Mouse (Mus musculus) embryonic fibroblast, embryonic 13.5 days (primary cell): ENCODE measurements at regions not wholly inside any gene's neighbourhood (a gene's known extent, or its start where the extent isn't known, plus 50 kb on each side); places are given as distances from the start of the nearest gene placed in this dataset.
A peak's percentile ranks its signal among the peaks of the same experiment; 100 is the strongest.

Experiments
- H3K27ac ChIP-seq: 2 replicates; pipeline ENCODE4 v1.5.1; 2012; ENCODE audit warnings: low read length, control low read depth, inconsistent platforms; ENCODE audit not compliant: insufficient read depth
- H3K4me1 ChIP-seq: 2 replicates; pipeline ENCODE4 v1.6.1; 2011; ENCODE audit warnings: low read length; ENCODE audit not compliant: control insufficient read depth, insufficient read depth
- H3K4me3 ChIP-seq: 2 replicates; pipeline ENCODE4 v1.5.1; 2011; ENCODE audit warnings: mild to moderate bottlenecking, control low read depth, low read length; ENCODE audit not compliant: insufficient read depth
- CTCF ChIP-seq: IDR thresholded peaks from 2 replicates; pipeline ENCODE4 v1.5.1; 2011; ENCODE audit warnings: mild to moderate bottlenecking, control low read depth, low read length, moderate library complexity, borderline replicate concordance; ENCODE audit not compliant: insufficient read depth
- POLR2A ChIP-seq: IDR thresholded peaks from 2 replicates; pipeline ENCODE4 v1.6.1; 2011; ENCODE audit warnings: low read depth, mild to moderate bottlenecking, control low read depth, low read length, moderate library complexity

- H3K4me1 ChIP-seq: no peaks in the 10 kb centered on the region
- no peak for TF ChIP-seq CTCF
- no peak for TF ChIP-seq POLR2A
- no peak overlapping the region for H3K4me3 ChIP-seq
- no peak overlapping the region for H3K27ac ChIP-seq
These were observed 221.8 kb downstream of the Prex1 start for GRCm38 (mm10) chr2:166491861-166492260.

GRCm38 (mm10) chr2:166489041-166489872 lies 224.4 kb downstream of the Prex1 start:
- H3K4me1 ChIP-seq: no peaks in the 10 kb centered on the region
- TF ChIP-seq CTCF: no peak
- TF ChIP-seq POLR2A: no peak
- no peak overlapping the region for H3K4me3 ChIP-seq
- H3K27ac ChIP-seq: no peak overlapping the region

- Histone ChIP-seq H3K4me3 (no peak overlapping the region), H3K4me1 (peaks cover 6% of the 10 kb centered on the region), H3K27ac (no peak overlapping the region)
- no peak for TF ChIP-seq CTCF
These were observed 225.9 kb downstream of the Prex1 start for GRCm38 (mm10) chr2:166487688-166488087.

- H3K4me3 ChIP-seq: no peak overlapping the region
- H3K27ac ChIP-seq: no peak overlapping the region
- peaks cover 7% of the 10 kb centered on the region for H3K4me1 ChIP-seq
- TF ChIP-seq CTCF (no peak), POLR2A (no peak)
These were observed 227.8 kb downstream of the Prex1 start for GRCm38 (mm10) chr2:166485788-166486187.

GRCm38 (mm10) chr2:166485361-166485760 lies 228.3 kb downstream of the Prex1 start:
- H3K4me1 ChIP-seq: peaks cover 7% of the 10 kb centered on the region
- no peak overlapping the region for H3K27ac ChIP-seq
- H3K4me3 ChIP-seq: no peak overlapping the region
- no peak for TF ChIP-seq CTCF
- no peak for TF ChIP-seq POLR2A

- peaks cover 7% of the 10 kb centered on the region for H3K4me1 ChIP-seq
- 0 out of 2 replicates have a peak overlapping the region, but pooled peaks have one; percentile 1 for H3K27ac ChIP-seq
- no peak overlapping the region for H3K4me3 ChIP-seq
- TF ChIP-seq POLR2A (no peak), CTCF (no peak)
These were observed 229.9 kb downstream of the Prex1 start for GRCm38 (mm10) chr2:166483617-166484319.

GRCm38 (mm10) chr2:166482720-166483616 lies 230.7 kb downstream of the Prex1 start:
- Histone ChIP-seq H3K4me1 (peaks cover 7% of the 10 kb centered on the region), H3K4me3 (no peak overlapping the region), H3K27ac (peak overlapping the region; percentile 1; the same call in 1 of the 2 replicates)
- TF ChIP-seq POLR2A: no peak
- TF ChIP-seq CTCF: no peak

GRCm38 (mm10) chr2:166481774-166482173 lies 231.9 kb downstream of the Prex1 start:
- H3K4me3 ChIP-seq: no peak overlapping the region
- H3K27ac ChIP-seq: no peak overlapping the region
- H3K4me1 ChIP-seq: peaks cover 7% of the 10 kb centered on the region
- no peak for TF ChIP-seq CTCF
- TF ChIP-seq POLR2A: no peak

GRCm38 (mm10) chr2:166481362-166481761 lies 232.3 kb downstream of the Prex1 start:
- no peak overlapping the region for H3K27ac ChIP-seq
- no peak overlapping the region for H3K4me3 ChIP-seq
- peaks cover 7% of the 10 kb centered on the region for H3K4me1 ChIP-seq
- TF ChIP-seq CTCF: no peak
- no peak for TF ChIP-seq POLR2A

GRCm38 (mm10) chr2:166480883-166481282 lies 232.7 kb downstream of the Prex1 start:
- H3K27ac ChIP-seq: no peak overlapping the region
- peaks cover 7% of the 10 kb centered on the region for H3K4me1 ChIP-seq
- no peak overlapping the region for H3K4me3 ChIP-seq
- no peak for TF ChIP-seq CTCF
- TF ChIP-seq POLR2A: no peak
